In the genomic region with DNA sequence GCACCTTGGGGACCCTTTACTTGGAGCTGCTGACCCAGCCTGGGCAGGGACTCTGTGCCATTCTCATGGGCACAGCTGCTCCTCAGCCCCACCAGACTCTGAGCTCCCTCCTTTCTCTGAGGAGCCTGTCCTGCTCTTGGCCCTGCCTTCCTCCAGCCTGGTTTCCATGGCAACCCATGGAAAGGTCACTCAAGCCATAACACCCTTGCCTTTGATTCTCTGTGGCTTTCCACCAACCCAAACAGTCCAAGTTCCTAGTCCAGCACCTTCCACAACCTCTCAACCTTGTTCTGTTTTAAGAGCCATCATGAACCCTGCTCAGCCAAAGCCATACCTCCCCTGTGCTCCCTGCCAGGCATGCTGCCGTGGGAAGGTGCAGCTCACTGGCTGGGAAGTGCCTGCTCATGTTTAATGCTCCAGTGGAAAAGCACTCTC, we compare ENCODE assay signal across 9 mouse cellular contexts. TPM values are rescaled to one million over a fixed set of nuclear protein-coding genes. Genes with fewer than 3 reads are reported as not detected.
DNase-seq lines count a peak whose midpoint lies in the region; ATAC-seq and TF ChIP-seq lines count a peak whose summit lies in the region.
"Had no signal": no experiment of that assay in that cellular context is flagged by ENCODE, and none has a peak within 500 bp of the region (broad histone marks: within the 10 kb centered on the region; RNA-seq: fewer than 3 reads in every experiment).

No protein-coding gene starts in this region.

- H3K27me3 ChIP-seq in cerebellum, adult 2 months (ENCODE audit: control insufficient read depth, insufficient read depth, low read length), result no peaks in the 10 kb centered on the region
- H3K27me3 ChIP-seq in hindbrain, embryonic 14.5 days (ENCODE audit: control insufficient read depth, insufficient read depth, low read length), result no peaks in the 10 kb centered on the region

- peak overlapping the region; percentile 52 for H3K27ac ChIP-seq in cerebellum, adult 2 months (ENCODE audit: insufficient read depth, low read length)
- peak overlapping the region; percentile 64 for H3K27ac ChIP-seq in hindbrain, embryonic 14.5 days
- H3K27ac ChIP-seq: heart, embryonic 13.5 days had no signal

- H3K4me2 ChIP-seq in hindbrain, embryonic 14.5 days (replicated peaks), result no peak overlapping the region
- H3K4me2 ChIP-seq: heart, embryonic 13.5 days had no signal

- H3K9ac ChIP-seq in hindbrain, embryonic 14.5 days, result no peak overlapping the region
- H3K9ac ChIP-seq: heart, embryonic 13.5 days had no signal

- 0% methylated on average over 1 of the region's 1 CpGs for WGBS in cerebellum, adult 2 months
- 6% methylated on average over 1 of the region's 1 CpGs for WGBS in hindbrain, embryonic 14.5 days

- H3K9me3 ChIP-seq in hindbrain, embryonic 14.5 days (ENCODE audit: control insufficient read depth, low read length), result no peaks in the 10 kb centered on the region
- H3K9me3 ChIP-seq: heart, embryonic 13.5 days had no signal

- no peak for ATAC-seq in hindbrain, embryonic 14.5 days (ENCODE audit: low FRiP score)

- peaks cover 88% of the 10 kb centered on the region for H3K36me3 ChIP-seq in hindbrain, embryonic 14.5 days (replicated peaks; ENCODE audit: control insufficient read depth, insufficient read depth)
- H3K36me3 ChIP-seq: heart, embryonic 13.5 days had no signal

- no peak for TF ChIP-seq POLR2A in cerebellum, adult 2 months (IDR thresholded peaks at IDR 0.05; ENCODE audit: borderline replicate concordance, insufficient read depth, low read length)

- no peak overlapping the region for H3K4me3 ChIP-seq in cerebellum, adult 2 months (replicated peaks; ENCODE audit: insufficient read depth, low read depth, low read length)
- no peak overlapping the region for H3K4me3 ChIP-seq in hindbrain, embryonic 14.5 days (replicated peaks; ENCODE audit: low read length)
- H3K4me3 ChIP-seq: heart, embryonic 13.5 days had no signal

- DNase-seq in adipocyte (ENCODE audit: low spot score), result peak; percentile 49
- DNase-seq in cerebellum, adult 2 months, result peak; percentile 75 to 78
- no peak for DNase-seq in hindbrain, embryonic 14.5 days (ENCODE audit: low spot score)
- peak; percentile 54 for DNase-seq in lung, postnatal 10 days
- no peak for DNase-seq in urinary bladder, postnatal 36 days (ENCODE audit: low spot score in 2 of 2)
- no peak for DNase-seq in left cerebral cortex, adult 8-10 months (ENCODE audit: low spot score in 2 of 2)
- no peak for DNase-seq in left cerebral cortex, postnatal 36 days (ENCODE audit: low spot score in 2 of 2)
- no peak for DNase-seq in testis, postnatal 10 days (ENCODE audit: low spot score)

- intact Hi-C loops in left cerebral cortex, postnatal 36 days (cut with DNase I), result no loop called here

- TF ChIP-seq CTCF in cerebellum, adult 2 months (IDR thresholded peaks at IDR 0.05; ENCODE audit: borderline replicate concordance, insufficient read depth, low read depth, low read length), result no peak

- H3K4me1 ChIP-seq in cerebellum, adult 2 months (ENCODE audit: control insufficient read depth, insufficient read depth, low read length), result peaks cover 65% of the 10 kb centered on the region
- H3K4me1 ChIP-seq in hindbrain, embryonic 14.5 days (replicated peaks; ENCODE audit: control insufficient read depth, insufficient read depth, low read length), result peaks cover 15% of the 10 kb centered on the region

RNA-seq across cellular contexts. Expression of gene 4933428G20Rik, which starts 23.7 kb away (rescaled TPM):
- polyA plus RNA-seq in cerebellum, adult 2 months (2012; rRNA removed), result not detected in 2 replicates
- polyA plus RNA-seq in hindbrain, embryonic 14.5 days (2014; fragmentation: Nextera tagmentation; extraction: Ambion mirVana), result 0.41 TPM in 1 of 2 replicates, not detected in the other
- not detected for total RNA-seq in left cerebral cortex, adult 8-10 months (2022)
- total RNA-seq in left cerebral cortex, postnatal 36 days (2021), result under 1 TPM; 0.22 to 0.48 TPM

RNA-seq across cellular contexts. Expression of gene Srcin1, which starts 52.1 kb away (rescaled TPM):
- 127 and 142 TPM in 2 replicates for polyA plus RNA-seq in cerebellum, adult 2 months (2012; rRNA removed)
- 9.1 and 11.8 TPM in 2 replicates for polyA plus RNA-seq in hindbrain, embryonic 14.5 days (2014; fragmentation: Nextera tagmentation; extraction: Ambion mirVana)
- 100 to 1,000 TPM; 255 to 270 (median 262) TPM for total RNA-seq in left cerebral cortex, adult 8-10 months (2022)
- 100 to 1,000 TPM; 326 to 349 TPM for total RNA-seq in left cerebral cortex, postnatal 36 days (2021)

Comparison
In these comparisons a context has a peak if more than half of its experiments do, and no peak if none do; other contexts are left out.
1. DNase-seq: peak in adipocyte (single experiment), cerebellum, adult 2 months (2 of 2) and lung, postnatal 10 days (single experiment); none in hindbrain, embryonic 14.5 days (single experiment), urinary bladder, postnatal 36 days (0 of 2), left cerebral cortex, adult 8-10 months (0 of 2), left cerebral cortex, postnatal 36 days (0 of 2) and testis, postnatal 10 days (single experiment).